Mouse (Mus musculus) liver, adult 2 months (tissue): ENCODE data around the gene Mtrf1l. TPM values are rescaled to one million over a fixed set of nuclear protein-coding genes. Genes with fewer than 3 reads are reported as not detected.
A peak's percentile ranks its signal among the peaks of the same experiment; 100 is the strongest.

ENCODE experiments used
- DNase-seq: peaks from one replicate; pipeline ENCODE4 v3.0.0-alpha.2; 2011; ENCODE audit warnings: low read depth, low spot score; ENCODE audit errors: extremely low read depth
- H3K27ac ChIP-seq: fragments of 200-500 bp; replicated peaks from 2 replicates; pipeline ENCODE4 v1.5.1; 2012; ENCODE audit warnings: low read depth, mild to moderate bottlenecking, control low read depth, inconsistent platforms, low read length; ENCODE audit not compliant: insufficient read depth
- H3K27me3 ChIP-seq: fragments of 200-500 bp; 2 replicates; pipeline ENCODE4 v1.6.1; 2012; ENCODE audit warnings: mild to moderate bottlenecking, moderate library complexity, low read length, inconsistent platforms; ENCODE audit not compliant: control insufficient read depth, insufficient read depth
- H3K36me3 ChIP-seq: fragments of 200-500 bp; 2 replicates; pipeline ENCODE4 v1.6.1; 2012; ENCODE audit warnings: low read length, inconsistent platforms; ENCODE audit not compliant: control insufficient read depth, insufficient read depth
- H3K4me1 ChIP-seq: fragments of 200-500 bp; 2 replicates; pipeline ENCODE4 v1.6.1; 2011; ENCODE audit warnings: low read length; ENCODE audit not compliant: control insufficient read depth, insufficient read depth
- H3K4me3 ChIP-seq: fragments of 200-500 bp; 2 replicates; pipeline ENCODE4 v1.5.1; 2011; ENCODE audit warnings: low read depth, mild to moderate bottlenecking, control low read depth, low read length, moderate library complexity; ENCODE audit not compliant: insufficient read depth
- H3K79me2 ChIP-seq: fragments of 200-500 bp; 2 replicates; pipeline ENCODE4 v1.6.1; 2012; ENCODE audit warnings: inconsistent platforms, mild to moderate bottlenecking, low read length, moderate library complexity; ENCODE audit not compliant: control insufficient read depth, insufficient read depth
- H3K9ac ChIP-seq: fragments of 200-500 bp; 2 replicates; pipeline ENCODE4 v1.6.1; 2012; ENCODE audit warnings: low read depth, mild to moderate bottlenecking, control low read depth, inconsistent platforms, low read length
- CTCF ChIP-seq: fragments of 200-500 bp; IDR thresholded peaks from 2 replicates; pipeline ENCODE4 v1.5.1; 2011; ENCODE audit warnings: low read depth, low read length, control low read depth
- POLR2A ChIP-seq: fragments of 200-500 bp; IDR thresholded peaks from 2 replicates; pipeline ENCODE4 v1.6.1; 2011; ENCODE audit warnings: low read length, control low read depth; ENCODE audit not compliant: insufficient read depth; ENCODE audit errors: extremely low read depth
- WGBS: fragments of 180-500 bp; shearing (Covaris S2); methylation state at CpG from one replicate; pipeline ENCODE4 v1.1.7; 2018; 5-methylcytosine and 5-hydroxymethylcytosine counted together
- polyA plus RNA-seq: library from polyadenylated mRNA; depleted of rRNA; stranded (reverse); fragments of >200 nt; gene quantifications from 2 replicates; pipeline ENCODE4 v1.2.3, GENCODE M21; 2012; rRNA removed
- total RNA-seq: library from RNA; depleted of rRNA; stranded (reverse); fragments of >200 nt; gene quantifications from 2 replicates; pipeline ENCODE4 v1.2.3, GENCODE M21; 2014; rRNA removed

The Mtrf1l gene
- total RNA-seq (5.0 and 7.2 TPM in 2 replicates), polyA plus RNA-seq (0.78 and 0.98 TPM in 2 replicates)

- peaks cover 6% of the 10 kb centered on the region; the same call in 1 of the 2 replicates for H3K36me3 ChIP-seq
- WGBS = under 1% methylated on average over 47 of the region's 47 CpGs
- TF ChIP-seq CTCF (0 out of 2 replicates have a peak, but pooled peaks have one; percentile 3), POLR2A (0 out of 2 replicates have a peak, but pooled peaks have one; percentile 37)
- H3K27ac ChIP-seq = peak within 1 kb of the TSS; percentile 83
- no peaks in the 10 kb centered on the region for H3K27me3 ChIP-seq
- peak within 1 kb of the TSS; percentile 98 for H3K4me3 ChIP-seq
- DNase-seq = peak; percentile 94
- H3K9ac ChIP-seq = peak within 1 kb of the TSS; percentile 96
- 0 out of 2 replicates have a peak, but pooled peaks cover 6% of the 10 kb centered on the region for H3K4me1 ChIP-seq
- peaks cover 4% of the 10 kb centered on the region; the same call in 1 of the 2 replicates for H3K79me2 ChIP-seq
These were observed at the start of gene Mtrf1l for GRCm38 (mm10) chr10:5823740-5824491. Gene Mtrf1l, minus strand, starts transcription at chr10:5823910.

- Histone ChIP-seq H3K4me1 (no peaks in the 10 kb centered on the region), H3K4me3 (no peak overlapping the region), H3K36me3 (no peaks in the 10 kb centered on the region), H3K9ac (no peak overlapping the region), H3K27ac (no peak overlapping the region), H3K79me2 (no peaks in the 10 kb centered on the region), H3K27me3 (no peaks in the 10 kb centered on the region)
- DNase-seq = no peak
- WGBS = 40% methylated on average over 4 of the region's 4 CpGs
- TF ChIP-seq POLR2A (no peak), CTCF (no peak)
These were observed 47.4 kb upstream of the Mtrf1l start for GRCm38 (mm10) chr10:5871081-5871480.

GRCm38 (mm10) chr10:5867981-5868552 lies 44.4 kb upstream of the Mtrf1l start:
- Histone ChIP-seq H3K4me1 (no peaks in the 10 kb centered on the region), H3K36me3 (no peaks in the 10 kb centered on the region), H3K9ac (no peak overlapping the region), H3K4me3 (no peak overlapping the region), H3K27me3 (no peaks in the 10 kb centered on the region), H3K79me2 (no peaks in the 10 kb centered on the region), H3K27ac (no peak overlapping the region)
- DNase-seq = no peak
- WGBS = 76% methylated on average over 11 of the region's 11 CpGs
- TF ChIP-seq POLR2A (no peak), CTCF (no peak)

- 48% methylated on average over 2 of the region's 2 CpGs for WGBS
These were observed 42.3 kb upstream of the Mtrf1l start for GRCm38 (mm10) chr10:5865996-5866395.

GRCm38 (mm10) chr10:5862669-5863068 lies 39.0 kb upstream of the Mtrf1l start:
- no peaks in the 10 kb centered on the region for H3K36me3 ChIP-seq
- no peaks in the 10 kb centered on the region for H3K79me2 ChIP-seq
- DNase-seq = no peak
- no peak overlapping the region for H3K4me3 ChIP-seq
- no peak for TF ChIP-seq CTCF
- no peak for TF ChIP-seq POLR2A
- H3K27me3 ChIP-seq = no peaks in the 10 kb centered on the region
- no peaks in the 10 kb centered on the region for H3K4me1 ChIP-seq
- WGBS = 97% methylated on average over 3 of the region's 3 CpGs
- no peak overlapping the region for H3K27ac ChIP-seq
- H3K9ac ChIP-seq = no peak overlapping the region

More at GRCm38 (mm10) chr10:5865996-5866395, 42.3 kb upstream of the Mtrf1l start:
- DNase-seq = no peak
- H3K9ac ChIP-seq = no peak overlapping the region
- no peaks in the 10 kb centered on the region for H3K79me2 ChIP-seq
- no peak overlapping the region for H3K27ac ChIP-seq
- H3K4me3 ChIP-seq = no peak overlapping the region
- no peaks in the 10 kb centered on the region for H3K27me3 ChIP-seq
- H3K4me1 ChIP-seq = no peaks in the 10 kb centered on the region
- no peaks in the 10 kb centered on the region for H3K36me3 ChIP-seq
- TF ChIP-seq CTCF = no peak
- TF ChIP-seq POLR2A = no peak

- no peaks in the 10 kb centered on the region for H3K36me3 ChIP-seq
- H3K4me1 ChIP-seq = no peaks in the 10 kb centered on the region
- DNase-seq = no peak
- 88% methylated on average over 3 of the region's 3 CpGs for WGBS
- TF ChIP-seq POLR2A = no peak
- no peak for TF ChIP-seq CTCF
- no peak overlapping the region for H3K9ac ChIP-seq
- no peaks in the 10 kb centered on the region for H3K79me2 ChIP-seq
- no peaks in the 10 kb centered on the region for H3K27me3 ChIP-seq
- H3K27ac ChIP-seq = no peak overlapping the region
- H3K4me3 ChIP-seq = no peak overlapping the region
These were observed 37.1 kb upstream of the Mtrf1l start for GRCm38 (mm10) chr10:5860849-5861248.
